Mouse (Mus musculus) small intestine, adult 2 months (tissue): Measurements from ENCODE around the gene Ier5l.

Source experiments
- CTCF ChIP-seq: fragments of 200-500 bp; IDR thresholded peaks from 2 replicates; pipeline ENCODE4 v1.5.1; 2012; ENCODE audit warnings: low read depth, mild to moderate bottlenecking, control low read depth, inconsistent platforms, low read length, moderate library complexity, mixed read lengths; ENCODE audit not compliant: insufficient replicate concordance, insufficient read length; ENCODE audit errors: extremely low read depth
- POLR2A ChIP-seq: fragments of 200-500 bp; IDR thresholded peaks from 2 replicates; pipeline ENCODE4 v1.6.1; 2012; ENCODE audit warnings: low read depth, mild to moderate bottlenecking, control low read depth, inconsistent platforms, low read length, moderate library complexity

DNA sequence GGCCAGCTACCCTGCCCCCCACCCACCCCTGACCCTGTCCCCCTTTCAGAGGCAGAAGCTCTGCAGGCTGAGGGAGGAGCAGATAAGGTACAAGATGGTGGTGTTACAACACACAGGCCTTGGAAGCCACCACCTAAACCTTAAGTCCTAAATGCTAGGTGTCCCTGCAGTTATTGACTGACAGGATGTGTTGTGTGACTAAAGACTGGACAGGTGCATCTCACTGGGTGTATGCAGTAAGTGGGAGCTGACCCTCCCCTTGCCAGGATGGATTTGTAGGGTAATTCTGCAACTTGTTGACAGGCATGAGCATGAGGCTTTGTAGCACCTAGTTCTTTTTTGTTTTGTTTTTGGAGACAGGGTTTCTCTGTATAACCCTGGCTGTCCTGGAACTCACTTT, 29.6 kb downstream of the Ier5l start:
- no peak for TF ChIP-seq CTCF
- TF ChIP-seq POLR2A, result no peak
